Mouse (Mus musculus): ENCODE measurements around the gene Akr1b10.

GRCm38 (mm10) chr6:34441556-34442257, 57.7 kb downstream of the Akr1b10 start:
- TF ChIP-seq POLR2A (IDR thresholded peaks at IDR 0.05; ENCODE audit: insufficient read length, low read depth): no peak
- no peak for TF ChIP-seq CEBPB (IDR thresholded peaks at IDR 0.05; ENCODE audit: insufficient read depth, poor library complexity, severe bottlenecking)
- TF ChIP-seq MAX (IDR thresholded peaks at IDR 0.05; ENCODE audit: low read depth): no peak
- TF ChIP-seq MYOD1 (IDR thresholded peaks at IDR 0.05; ENCODE audit: control insufficient read depth in 1 of 3, insufficient read length in 2 of 3, low read depth in 2 of 3): no peak
- TF ChIP-seq USF1 (IDR thresholded peaks at IDR 0.05; ENCODE audit: low read depth): no peak
- TF ChIP-seq SRF (IDR thresholded peaks at IDR 0.05; ENCODE audit: control insufficient read depth, insufficient read length, low read depth): no peak
- TF ChIP-seq REST (IDR thresholded peaks at IDR 0.05; ENCODE audit: insufficient read depth, insufficient read length): no peak
